Mouse (Mus musculus): ENCODE data around the gene Rab3gap1.

DNA sequence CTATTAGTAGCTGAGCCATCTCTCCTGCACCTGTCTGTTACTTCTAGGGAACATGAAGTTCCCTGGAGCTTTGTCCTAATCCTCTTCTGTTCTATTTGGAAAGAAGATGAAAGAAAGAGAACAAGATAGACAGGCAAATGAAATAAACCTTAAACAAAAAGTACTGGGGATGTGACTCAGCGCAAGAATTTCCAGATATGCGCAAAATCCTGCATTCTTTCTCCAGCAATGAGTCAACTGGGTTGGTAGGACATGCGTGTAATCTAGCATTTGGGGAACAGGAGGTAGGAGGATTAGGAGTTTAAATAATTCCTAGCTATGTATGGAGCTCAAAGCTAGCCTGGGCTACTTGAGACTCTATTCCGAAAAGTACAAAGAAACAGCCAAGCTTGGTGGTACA, 8.1 kb upstream of the Rab3gap1 start:
- TF ChIP-seq CTCF (IDR thresholded peaks at IDR 0.05; ENCODE audit: low read depth, low read length) (no peak), POLR2A (IDR thresholded peaks at IDR 0.05; ENCODE audit: borderline replicate concordance, low read depth, low read length) (no peak)

All from bone marrow macrophage, adult 2 months (primary cell).